Mouse (Mus musculus) CH12.LX (cell line): Measurements from ENCODE around the gene Nos1.

Experiments
- BHLHE40 ChIP-seq: IDR thresholded peaks from 2 replicates; pipeline ENCODE4 v1.6.1; 2011; ENCODE audit warnings: mild to moderate bottlenecking, low read depth, low read length, improper control_type of control experiment
- CTCF ChIP-seq, 2 experiments: IDR thresholded peaks in 1 of 2; conservative IDR thresholded peaks in 1 of 2; 2 replicates each; pipeline ENCODE4 v1.5.1; 2011 to 2012; ENCODE audit warnings: low read depth in 2 of 2, low read length in 2 of 2, improper control_type of control experiment in 1 of 2, inconsistent platforms in 1 of 2, mild to moderate bottlenecking in 1 of 2, moderate library complexity in 1 of 2
- MAFK ChIP-seq: IDR thresholded peaks from 2 replicates; pipeline ENCODE4 v1.6.1; 2011; ENCODE audit warnings: low read length, improper control_type of control experiment; ENCODE audit not compliant: insufficient replicate concordance
- MAZ ChIP-seq: IDR thresholded peaks from 2 replicates; pipeline ENCODE4 v1.6.1; 2012; ENCODE audit warnings: low read depth, mild to moderate bottlenecking, inconsistent platforms, low read length, improper control_type of control experiment, moderate library complexity
- POLR2A ChIP-seq: IDR thresholded peaks from 2 replicates; pipeline ENCODE4 v1.6.1; 2011; ENCODE audit warnings: low read depth, mild to moderate bottlenecking, improper control_type of control experiment, low read length
- ZKSCAN1 ChIP-seq: IDR thresholded peaks from 2 replicates; pipeline ENCODE4 v1.6.1; 2012; ENCODE audit warnings: low read depth, inconsistent platforms, low read length, improper control_type of control experiment, borderline replicate concordance

DNA sequence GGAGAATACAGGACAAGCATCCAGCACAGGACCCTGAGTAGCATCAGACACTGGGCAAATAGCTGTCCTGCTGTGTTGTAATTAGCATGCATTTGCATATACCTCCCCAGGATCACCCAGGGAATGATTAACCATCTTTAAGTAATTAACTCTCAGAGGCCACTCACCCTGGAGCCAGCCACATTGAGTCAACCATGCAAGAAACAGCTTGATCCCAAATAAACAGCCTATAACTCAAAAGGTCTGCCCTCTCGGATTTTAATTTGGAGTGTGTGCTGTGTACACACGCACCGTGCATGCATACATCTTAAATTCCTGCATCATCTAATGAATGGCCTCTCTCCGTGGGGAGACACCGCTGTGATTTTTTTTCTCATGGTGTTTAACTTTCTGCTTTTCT lies 31.5 kb upstream of the Nos1 start:
- TF ChIP-seq ZKSCAN1 (no peak), POLR2A (no peak), MAZ (no peak), CTCF (conservative IDR thresholded peaks at IDR 0.05 in 1 of 2, IDR thresholded peaks at IDR 0.05 in 1 of 2; ENCODE audit: low read depth in 2 of 2, low read length in 2 of 2) (no peak), MAFK (no peak), BHLHE40 (no peak)
